Mouse (Mus musculus) activated CD4-positive, CD25-positive, alpha-beta regulatory T cell, adult 4 months (primary cell): Measurements from ENCODE around the gene Opn1sw. TPM values are rescaled to one million over a fixed set of nuclear protein-coding genes. Genes with fewer than 3 reads are reported as not detected.

ENCODE experiments used
- ATAC-seq: one replicate; pipeline ENCODE4 v1.8.0; 2017
- polyA plus RNA-seq, 2 experiments: library from polyadenylated mRNA; unstranded; fragments of 100-300 nt; shearing (Covaris generic); gene quantifications; one replicate each; pipeline ENCODE4 v1.2.1; 2017

Opn1sw gene
- polyA plus RNA-seq, result under 1 TPM; 0.23 to 0.52 TPM

DNA sequence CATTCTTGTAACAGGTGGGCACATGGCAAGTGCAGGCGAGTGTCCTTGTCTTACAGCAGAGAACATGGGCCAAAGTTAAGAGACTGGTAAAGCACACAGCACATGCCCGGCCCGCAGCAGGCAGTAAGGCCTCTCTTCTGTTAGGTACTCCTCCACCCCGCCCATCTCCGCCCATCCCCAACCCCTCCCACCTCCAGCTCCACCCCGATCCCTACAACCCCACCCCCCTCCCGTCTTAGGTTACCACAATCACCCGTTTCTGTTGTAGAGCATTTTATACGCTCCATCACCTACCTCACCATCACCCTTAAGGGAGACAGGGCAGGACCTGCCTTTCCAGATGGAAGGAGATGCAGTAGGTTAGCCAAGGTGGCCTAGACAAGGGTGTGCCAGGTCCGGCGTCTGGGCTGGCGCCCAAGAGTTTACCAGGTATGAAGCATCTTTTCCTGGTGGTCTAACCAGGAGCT, at the start of gene Opn1sw:
Gene Opn1sw (minus strand): TSS at position 417 of the 467 bp plus-strand sequence.
- ATAC-seq, result no peak

DNA sequence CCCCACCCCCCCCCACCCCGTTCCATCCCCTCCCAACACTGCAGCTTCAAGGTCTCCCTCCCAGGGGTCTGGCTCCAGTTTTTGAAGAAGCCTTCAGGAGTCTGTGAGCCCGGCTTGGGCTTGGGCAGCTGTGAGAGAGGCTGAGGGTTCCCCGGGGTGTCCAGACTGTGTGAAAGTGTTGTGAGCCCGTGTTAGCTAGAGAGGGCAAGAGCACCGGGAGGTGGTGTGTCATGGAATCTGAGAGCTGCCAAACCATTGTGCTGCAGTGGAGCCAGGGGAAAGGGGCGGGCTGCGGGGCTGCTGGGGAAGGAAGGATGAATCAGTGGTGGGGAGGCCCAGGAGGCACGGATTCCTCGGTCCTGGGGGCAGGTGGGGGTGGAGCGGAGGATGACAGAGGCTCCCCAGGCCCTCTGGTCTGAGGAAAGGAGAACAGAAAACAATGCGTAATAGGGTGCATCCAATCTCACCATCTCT, 48.2 kb upstream of the Opn1sw start:
- no peak for ATAC-seq

DNA sequence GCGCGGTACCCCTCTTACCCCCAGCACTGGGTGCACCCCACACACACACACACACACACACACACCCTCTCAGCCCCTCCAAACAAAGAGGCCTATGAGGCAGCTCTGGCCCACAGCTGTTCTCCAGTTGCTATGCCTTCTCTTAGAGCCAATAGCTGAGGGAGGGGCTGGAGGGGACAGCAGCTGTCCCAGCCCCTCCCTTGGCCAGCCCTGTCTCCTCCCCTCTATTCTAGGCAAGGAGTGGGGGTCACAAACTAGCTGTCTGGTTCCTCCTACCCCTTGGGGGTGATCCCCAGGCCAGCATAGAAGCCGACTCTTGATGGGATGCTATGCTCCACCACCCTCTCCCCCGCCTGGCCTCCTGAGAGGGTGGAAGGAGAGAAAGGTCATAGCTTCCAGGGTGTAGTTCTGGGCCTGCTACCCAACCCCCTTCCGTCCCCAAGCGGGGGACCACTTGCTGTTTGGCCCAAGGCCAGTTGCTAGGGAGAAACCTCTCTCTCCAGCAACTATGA, 47.7 kb upstream of the Opn1sw start:
- no peak for ATAC-seq

DNA sequence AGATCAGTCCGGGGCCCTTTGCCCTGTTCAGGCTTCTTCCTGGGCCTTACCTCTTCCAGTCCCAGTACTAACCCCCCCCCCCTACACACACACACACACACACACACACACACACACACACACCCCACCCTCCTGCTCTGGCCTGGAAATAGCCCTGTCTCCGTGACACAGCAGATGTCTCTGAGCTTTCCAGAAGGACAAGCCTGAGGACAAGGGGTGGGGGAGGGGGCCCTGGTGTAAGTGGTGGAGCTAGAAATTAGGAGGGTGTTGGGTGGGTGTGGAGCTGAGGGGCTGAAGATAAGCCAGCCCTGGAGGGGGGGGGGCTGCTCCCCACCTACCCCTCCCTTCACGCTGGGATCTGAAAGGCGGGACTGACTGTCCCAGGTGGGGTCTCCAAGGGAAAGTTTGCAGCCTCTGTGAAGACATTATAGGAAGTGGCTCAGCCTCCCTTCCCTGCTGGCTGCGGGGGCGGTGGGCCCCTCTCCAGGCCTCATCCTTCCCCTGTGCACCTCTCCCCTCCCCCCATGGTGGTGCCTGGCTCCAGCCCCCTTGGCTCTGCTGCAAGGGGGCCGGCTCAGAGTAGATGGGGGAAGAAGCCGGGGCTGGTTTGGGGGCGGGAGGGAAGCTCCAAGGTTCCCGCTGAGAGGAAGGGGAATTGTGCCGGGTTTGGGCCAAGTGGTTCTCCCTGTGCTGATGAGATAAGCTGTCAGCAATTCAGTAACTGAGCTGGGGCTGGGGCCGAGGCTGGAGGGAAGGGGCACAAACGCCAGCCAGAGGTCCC, 46.8 kb upstream of the Opn1sw start:
- ATAC-seq, result no peak

DNA sequence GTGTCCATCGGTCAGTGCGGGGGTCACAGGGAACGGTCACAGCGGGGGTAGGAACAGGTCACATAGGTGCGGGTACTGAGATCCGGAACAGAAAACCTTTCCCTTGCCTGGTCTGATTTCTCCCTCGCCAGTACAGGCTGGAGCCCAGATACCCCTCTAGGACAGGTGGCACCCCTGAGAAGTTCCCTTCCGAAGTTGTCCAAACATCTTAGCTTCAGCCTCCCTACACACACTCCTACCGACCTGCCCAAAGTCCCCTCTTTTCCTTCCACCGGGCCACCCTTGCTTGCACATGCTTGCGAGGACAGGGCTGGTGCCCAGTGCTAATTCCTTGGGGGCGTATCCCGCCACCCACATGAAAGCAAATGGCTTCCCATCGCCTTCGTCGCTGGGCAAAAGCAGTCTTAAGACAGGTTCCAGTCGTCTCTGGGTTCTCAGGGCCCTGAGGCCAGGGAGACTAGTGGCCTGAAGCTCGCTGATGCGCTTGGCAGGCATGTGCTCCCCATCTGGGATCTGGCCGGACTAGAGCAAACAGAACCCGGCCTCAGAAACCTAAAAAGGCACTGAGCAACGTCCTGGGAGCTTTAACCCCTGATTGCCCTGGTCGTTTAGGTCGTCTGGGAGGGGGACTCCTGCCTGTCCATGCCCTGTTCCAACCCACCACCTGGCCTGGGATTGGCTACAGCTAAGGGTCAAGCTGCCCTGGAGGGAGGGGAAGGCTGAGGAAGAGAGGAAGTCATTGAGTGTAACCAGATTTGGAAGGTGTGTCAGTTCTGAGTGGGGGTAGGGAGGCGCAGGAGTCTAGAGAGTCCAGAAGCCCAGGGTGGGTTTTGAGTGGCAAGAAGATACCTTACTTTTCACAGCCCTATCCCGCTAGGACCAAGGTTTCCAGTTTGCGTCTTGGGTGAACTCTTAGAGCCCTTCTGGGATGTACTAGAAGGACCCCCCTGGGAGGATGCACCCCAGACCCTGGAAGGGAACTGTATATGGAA, 45.8 kb upstream of the Opn1sw start:
- ATAC-seq, result no peak

DNA sequence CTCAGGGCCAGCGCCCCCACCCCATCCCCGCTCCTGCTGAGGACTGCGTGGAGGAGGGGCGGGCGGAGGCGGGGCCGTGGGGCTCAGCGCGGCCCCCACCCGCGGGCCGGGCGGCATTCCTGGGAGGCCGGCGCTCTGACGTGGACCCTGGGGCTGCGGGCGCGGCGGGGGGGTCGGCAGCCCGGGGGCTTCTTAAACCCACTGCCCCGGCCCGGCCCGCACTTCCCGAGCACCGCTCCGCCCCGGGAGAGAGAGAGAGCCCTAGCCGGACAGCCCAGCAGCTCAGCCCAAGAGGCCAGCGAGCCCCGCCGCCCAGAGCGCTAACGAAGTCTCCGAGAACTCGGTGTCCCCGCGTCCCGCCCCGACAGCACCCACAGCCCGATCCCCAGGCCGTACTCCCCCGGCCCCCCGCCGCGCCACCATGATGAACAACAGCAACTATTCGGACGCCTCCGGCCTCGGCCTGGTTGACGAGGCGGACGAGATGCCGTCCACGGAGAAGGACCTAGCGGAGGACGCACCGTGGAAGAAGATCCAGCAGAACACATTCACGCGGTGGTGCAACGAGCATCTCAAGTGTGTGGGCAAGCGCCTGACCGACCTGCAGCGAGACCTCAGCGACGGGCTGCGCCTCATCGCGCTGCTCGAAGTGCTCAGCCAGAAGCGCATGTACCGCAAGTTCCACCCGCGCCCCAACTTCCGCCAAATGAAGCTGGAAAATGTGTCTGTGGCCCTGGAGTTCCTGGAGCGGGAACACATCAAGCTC, 45.0 kb upstream of the Opn1sw start, which contains the start of gene Flnc:
Gene Flnc (plus strand): TSS at position 219 of the 766 bp plus-strand sequence.
- no peak for ATAC-seq

DNA sequence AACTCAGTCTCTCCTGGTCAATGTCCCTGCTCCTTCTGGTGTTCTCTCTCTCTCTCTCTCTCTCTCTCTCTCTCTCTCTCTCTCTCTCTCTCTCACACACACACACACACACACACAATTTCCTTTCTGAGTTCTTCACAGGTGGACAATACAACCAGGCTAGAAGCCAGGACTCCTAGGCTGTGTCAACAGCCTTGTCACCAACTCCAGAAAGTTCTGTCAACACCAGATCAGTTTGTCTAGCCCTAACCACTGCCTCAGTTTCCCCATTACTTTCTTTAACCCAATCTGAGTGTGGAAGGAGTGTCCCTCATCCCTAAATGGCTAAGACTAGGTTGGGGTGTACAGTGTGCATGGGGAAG, 44.4 kb upstream of the Opn1sw start:
- ATAC-seq, result no peak

DNA sequence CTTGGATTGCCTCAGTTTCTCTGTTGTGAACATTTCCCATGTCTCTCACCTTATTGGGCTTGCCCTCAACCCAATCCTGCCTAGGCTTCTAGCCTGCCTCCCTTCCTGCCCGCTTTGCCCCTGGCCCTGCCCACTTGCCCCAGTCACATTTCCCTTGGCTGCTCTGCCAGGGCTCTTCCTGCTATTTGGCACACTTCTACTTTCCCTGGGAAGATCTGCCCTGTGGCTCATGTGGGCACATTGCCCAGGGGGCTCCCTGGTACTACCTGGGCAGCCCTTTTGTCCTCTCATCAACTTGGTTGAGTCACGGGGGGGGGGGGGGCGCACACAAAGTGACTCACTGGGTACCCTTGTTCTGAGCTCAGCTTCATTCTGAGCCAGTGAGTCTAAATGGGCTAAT, 43.9 kb upstream of the Opn1sw start:
- no peak for ATAC-seq

DNA sequence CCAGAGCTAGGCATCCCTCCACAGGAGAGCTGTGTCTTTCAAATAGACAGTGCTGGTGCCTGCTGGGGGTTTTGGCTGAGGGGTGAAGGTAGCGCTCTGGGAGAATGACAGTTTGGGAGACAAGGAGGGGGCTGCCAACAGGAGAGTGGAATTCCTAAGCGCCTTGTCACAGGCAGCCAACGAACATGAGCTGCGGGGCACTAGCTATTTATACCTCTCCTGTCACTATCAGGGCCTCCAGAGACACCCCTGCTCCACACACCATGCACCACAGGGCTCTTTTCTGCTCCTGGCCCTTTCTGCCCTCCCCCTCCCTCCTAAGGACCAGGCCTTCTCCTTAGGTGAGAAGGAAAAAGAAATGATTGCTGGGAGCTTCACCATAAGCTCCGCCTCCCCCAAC, 43.2 kb upstream of the Opn1sw start:
- ATAC-seq, result no peak

DNA sequence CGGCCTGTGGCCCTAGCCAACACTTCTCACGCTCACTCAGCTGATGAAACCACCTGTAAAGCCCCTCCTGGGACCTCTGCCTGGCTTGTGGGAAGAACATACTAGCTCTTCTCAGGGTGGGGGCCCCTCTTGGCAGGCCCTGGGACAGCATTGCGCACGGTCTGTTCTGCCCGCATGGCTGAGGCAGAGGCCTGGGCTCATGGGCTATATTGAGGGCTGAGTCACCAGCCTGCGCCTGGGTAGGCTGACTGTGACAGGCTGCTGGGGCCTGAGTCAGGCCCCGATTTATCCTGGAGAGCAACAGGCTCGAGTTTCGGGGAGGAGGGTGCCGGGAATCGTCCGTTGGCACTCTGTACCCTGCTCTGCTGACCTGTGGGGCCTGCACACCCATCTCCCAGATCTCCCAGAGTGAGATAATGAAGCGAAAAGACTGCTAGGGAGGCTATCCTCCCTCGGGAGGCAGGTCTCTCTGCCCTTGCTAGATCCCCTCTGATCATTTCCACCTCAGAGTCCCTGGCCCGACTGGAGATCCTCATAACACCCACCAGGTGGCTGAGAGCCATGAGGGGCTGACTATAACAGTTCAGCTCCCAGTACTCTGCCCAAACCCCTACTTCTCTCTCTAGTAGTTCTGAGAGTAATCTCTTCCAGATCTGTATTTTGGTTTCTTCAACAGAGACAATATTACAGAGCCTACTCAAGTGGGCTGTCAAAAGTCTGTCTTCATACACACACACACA, 42.6 kb upstream of the Opn1sw start:
- no peak for ATAC-seq

DNA sequence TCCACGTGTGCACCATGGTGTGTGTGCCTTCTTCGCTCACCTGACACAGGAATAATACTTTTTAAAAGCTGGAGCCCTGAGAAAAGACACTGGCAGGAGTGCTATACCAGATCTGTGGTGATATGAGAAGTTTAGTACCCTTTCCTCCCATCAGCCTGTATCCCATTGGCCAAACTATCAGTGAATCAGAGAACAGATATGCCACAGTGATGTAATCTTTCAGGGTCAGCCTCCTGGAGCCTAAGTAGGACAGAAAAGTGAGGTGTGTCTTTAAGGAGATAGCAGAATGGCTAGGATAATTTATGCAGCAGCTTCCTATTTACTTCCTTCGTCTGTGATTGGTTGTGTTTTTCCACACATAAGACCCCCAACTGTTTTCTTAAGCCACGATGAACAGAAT, 39.9 kb upstream of the Opn1sw start:
- no peak for ATAC-seq

DNA sequence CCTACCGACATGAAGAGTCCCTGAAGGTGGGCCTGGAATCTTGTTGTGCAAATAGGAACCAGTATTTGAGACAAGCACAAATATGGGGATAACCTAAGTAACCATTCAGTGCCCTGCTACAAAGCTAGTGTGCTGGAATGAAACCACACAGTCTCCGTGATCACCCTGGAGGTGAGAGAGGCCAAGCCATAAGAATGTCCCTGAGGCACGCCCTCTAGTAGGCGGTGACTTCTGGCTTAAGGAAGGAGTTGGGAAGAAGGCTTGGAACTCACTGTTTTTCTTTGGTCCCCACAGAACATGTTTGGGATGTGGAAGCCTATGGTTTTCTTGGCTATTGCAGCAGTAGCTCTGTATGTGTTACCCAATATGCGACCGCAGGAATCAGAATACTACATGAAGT, 38.1 kb upstream of the Opn1sw start:
- ATAC-seq, result no peak

DNA sequence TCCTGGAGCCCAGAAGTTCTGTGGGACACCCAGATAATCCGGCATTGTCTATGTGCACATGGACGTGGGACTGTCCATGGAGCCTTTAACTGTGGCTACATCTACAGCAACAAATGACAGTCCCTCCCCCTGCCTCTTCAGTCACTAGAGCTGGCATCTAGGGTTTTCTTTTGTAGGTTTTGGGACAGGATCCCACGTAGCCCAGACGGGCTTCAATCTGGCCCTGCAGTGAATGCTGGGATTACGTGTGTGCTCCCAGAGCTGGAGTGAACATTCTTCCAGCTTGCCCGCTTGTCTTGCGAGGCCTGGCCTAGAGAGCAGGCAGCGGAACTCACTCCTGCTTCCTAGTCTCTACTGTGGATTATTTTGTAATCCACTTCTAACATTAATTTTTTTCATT, 36.9 kb upstream of the Opn1sw start:
- ATAC-seq, result no peak

DNA sequence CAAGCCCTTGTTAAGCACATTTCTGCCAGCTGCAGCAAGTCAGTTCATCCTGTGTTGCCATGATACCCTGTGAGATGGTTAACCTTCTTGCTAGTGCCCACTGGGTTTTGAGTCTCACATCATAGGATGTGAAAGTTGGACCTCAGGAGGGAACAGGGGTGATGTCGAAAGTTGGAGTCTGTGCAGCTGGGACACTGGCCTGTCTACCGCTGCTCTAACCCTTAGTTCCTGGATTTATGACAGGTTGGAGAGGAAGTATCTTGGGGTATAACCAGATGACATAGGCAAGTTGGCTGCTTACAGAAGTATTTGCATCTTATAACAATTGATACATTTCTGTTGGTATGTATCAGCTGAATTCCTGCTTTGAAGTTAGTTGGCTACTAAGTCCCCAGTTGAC, 32.3 kb upstream of the Opn1sw start:
- ATAC-seq, result no peak

DNA sequence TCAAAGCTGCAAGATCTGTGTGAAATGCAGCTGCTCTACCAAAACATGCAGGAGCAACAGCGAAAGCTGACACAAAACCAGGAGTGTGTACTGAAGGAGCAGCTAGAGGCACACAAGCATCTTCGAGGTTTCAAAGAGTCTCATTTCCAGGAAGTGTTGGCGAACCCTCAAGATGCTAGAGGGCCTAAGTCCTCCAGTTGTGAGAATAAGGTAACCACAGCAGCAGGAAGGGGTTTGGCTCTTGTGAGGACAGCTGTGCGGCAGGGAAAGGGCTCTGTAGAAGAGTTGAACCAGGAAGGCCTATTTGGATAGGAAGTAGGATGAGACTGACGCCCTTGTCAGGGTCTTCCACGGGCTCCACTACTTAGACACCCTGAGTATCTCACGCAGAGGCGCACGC, 27.2 kb upstream of the Opn1sw start:
- ATAC-seq, result peak; percentile 82

DNA sequence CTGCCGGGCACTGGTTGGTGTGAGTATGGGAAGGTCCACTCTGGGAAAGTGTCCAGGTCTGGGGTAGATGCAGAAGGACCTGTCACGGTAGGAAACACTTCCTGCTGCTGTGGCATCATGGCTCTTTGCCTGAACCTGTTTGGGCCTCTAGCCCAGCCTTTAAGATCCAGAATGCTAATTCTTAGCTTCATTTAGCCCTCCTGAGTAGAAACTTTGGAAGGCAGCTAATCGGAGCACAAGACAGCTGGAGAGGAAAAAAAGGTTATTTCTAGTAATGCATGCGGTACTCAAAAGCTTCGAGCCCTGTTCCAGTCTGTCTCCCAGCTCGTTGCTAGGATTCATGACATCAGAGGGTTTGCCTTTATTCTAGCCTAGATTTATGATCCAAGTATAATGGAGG, 18.1 kb upstream of the Opn1sw start:
- ATAC-seq, result no peak

DNA sequence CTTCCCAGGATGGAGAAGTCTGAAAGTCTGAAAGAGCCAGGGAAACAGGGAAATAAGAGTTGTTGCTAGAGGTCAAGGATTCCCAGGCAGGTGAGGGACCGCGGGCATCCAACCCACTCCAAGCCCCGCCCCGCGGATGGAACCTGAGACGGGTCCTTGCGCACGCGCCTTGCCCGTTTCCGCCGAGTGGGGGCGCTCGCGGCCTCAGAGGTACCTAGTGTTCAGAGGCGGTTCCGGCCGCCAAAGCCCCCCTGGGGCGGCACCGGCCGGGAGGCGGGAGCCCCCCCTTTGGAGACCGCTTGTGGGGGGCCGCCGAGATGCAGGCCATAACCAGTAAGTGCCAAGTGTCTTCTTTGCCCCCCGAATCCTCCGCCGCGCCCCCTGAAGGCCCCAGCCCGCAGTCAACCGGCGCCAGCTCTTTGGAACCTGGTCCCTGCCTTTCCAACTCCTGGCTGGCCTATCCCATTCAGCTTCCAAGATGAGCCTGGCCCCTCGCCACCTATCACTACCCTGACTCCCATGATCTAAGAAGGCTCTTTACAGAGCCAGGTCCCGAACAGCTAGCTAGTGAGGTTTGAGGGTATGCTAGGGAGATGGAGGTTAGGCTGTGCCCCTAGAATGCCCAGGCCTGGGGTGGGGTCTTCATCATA, 14.6 kb upstream of the Opn1sw start:
- no peak for ATAC-seq

DNA sequence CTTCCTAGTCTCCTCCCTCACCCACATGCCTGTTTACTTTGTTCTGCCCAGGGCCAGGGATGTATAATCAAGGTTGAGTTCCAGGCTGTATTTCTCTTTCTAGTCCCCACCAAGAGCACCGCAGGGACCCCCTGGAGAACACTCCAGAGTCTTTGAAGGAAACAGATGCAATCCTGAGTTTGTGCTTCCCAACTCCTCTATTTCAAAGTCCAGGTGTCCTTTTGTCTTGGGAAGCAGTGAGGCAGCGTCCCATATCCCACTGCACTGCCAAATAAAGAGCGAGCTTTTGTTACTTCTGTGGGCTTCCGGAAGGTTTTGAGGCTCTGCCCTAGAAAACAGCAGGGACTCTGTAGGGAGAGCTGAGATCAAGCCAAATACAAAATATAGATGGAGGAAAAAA, 11.6 kb upstream of the Opn1sw start:
- ATAC-seq, result no peak

DNA sequence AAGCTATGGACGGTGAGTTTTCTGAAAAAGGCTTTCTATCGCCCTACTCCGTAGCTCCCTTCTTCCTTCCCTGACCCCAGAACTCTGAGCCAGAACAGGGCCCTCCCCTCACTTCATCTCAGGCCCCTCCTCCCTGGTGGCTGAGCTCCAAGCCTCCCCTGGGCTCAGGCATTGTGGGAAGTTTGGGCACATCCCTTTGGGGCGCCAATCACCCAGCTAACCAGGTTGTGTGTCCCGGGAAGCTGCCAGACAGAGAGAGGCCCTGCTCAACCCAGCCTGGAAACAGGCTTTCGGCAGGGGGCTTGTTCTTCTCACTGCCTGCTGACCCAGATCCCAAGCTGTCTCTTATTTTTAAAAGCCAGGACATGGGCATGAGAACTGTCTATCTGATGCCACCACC, 9.3 kb upstream of the Opn1sw start:
- ATAC-seq, result no peak

DNA sequence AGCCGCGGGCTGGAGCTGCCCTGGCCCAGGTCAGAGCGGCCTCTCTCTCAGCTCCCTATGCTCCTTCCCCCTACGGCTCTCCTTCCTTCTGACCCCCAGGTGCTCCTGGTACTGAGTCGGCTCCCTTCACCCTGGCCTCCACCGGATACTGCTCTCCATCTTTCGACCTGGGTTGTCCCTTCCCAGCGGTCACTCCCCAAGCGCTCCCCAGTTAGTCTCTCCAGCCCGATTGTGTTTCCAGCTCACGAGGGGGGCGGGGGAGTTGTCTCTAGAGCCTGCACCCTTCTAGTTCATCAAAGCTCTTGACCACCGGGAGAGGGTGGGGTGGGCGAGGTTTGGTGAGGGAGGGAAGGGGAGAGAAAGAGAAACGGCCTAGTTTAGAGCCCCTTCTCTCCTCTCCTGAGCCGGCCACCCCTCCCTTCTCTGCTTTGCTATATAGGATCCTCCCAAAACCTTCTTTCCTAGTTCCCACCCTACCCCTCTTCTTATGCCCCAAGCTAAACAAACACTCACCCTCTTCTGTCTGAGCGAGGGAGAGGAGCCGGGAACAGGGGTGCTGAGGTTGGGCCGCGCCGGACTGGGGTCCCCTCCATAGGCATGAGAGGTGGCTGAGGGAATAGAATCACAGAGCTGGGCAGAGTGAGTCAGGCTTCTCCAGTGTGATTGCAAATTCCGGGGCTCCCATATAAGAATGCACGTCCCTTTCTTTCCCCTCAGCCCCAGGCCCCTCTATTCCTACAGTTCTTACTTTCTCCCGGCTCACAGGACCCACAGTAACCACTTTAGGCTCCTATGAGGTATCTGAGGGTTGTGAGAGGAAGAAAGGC, 8.7 kb upstream of the Opn1sw start:
- peak; percentile 20 for ATAC-seq
